Mouse (Mus musculus) neural tube, embryonic 11.5 days (tissue): ENCODE results near the gene Hspa4. TPM values are rescaled to one million over a fixed set of nuclear protein-coding genes. Genes with fewer than 3 reads are reported as not detected.

Source experiments
- ATAC-seq: fragments of 200-750 bp; cut with Nextera tagmentation; 2 replicates; pipeline ENCODE4 v1.8.0; 2017; ENCODE audit warnings: moderate number of reproducible peaks, mild to moderate bottlenecking, moderate TSS enrichment, moderate library complexity; ENCODE audit not compliant: insufficient read depth, low FRiP score, low TSS enrichment
- DNase-seq: peaks from one replicate; pipeline ENCODE4 v3.0.0-alpha.2; 2015; ENCODE audit warnings: low spot score
- H3K27ac ChIP-seq: fragments of 300-500 bp; sonication (generic); 2 replicates; pipeline ENCODE4 v1.5.1; 2014; ENCODE audit warnings: low read depth, mild to moderate bottlenecking, low read length
- H3K27me3 ChIP-seq: fragments of 300-500 bp; sonication (generic); 2 replicates; pipeline ENCODE4 v1.6.1; 2014; ENCODE audit warnings: mild to moderate bottlenecking, low read length, mixed read lengths; ENCODE audit not compliant: control insufficient read depth, insufficient read depth
- H3K36me3 ChIP-seq: fragments of 300-500 bp; sonication (generic); 2 replicates; pipeline ENCODE4 v1.6.1; 2014; ENCODE audit warnings: mild to moderate bottlenecking, low read length, moderate library complexity, mixed read lengths; ENCODE audit not compliant: control insufficient read depth, insufficient read depth
- H3K4me1 ChIP-seq: fragments of 300-500 bp; sonication (generic); 2 replicates; pipeline ENCODE4 v1.6.1; 2014; ENCODE audit warnings: low read length, mixed read lengths; ENCODE audit not compliant: control insufficient read depth, insufficient read depth
- H3K4me2 ChIP-seq: fragments of 300-500 bp; sonication (generic); 2 replicates; pipeline ENCODE4 v1.6.1; 2014; ENCODE audit warnings: low read depth, mild to moderate bottlenecking, moderate library complexity
- H3K4me3 ChIP-seq: fragments of 300-500 bp; sonication (generic); 2 replicates; pipeline ENCODE4 v1.5.1; 2014; ENCODE audit warnings: low read depth, low read length
- H3K9ac ChIP-seq: fragments of 300-500 bp; sonication (generic); 2 replicates; pipeline ENCODE4 v1.6.1; 2014; ENCODE audit warnings: mild to moderate bottlenecking, low read length
- H3K9me3 ChIP-seq: fragments of 300-500 bp; sonication (generic); 2 replicates; pipeline ENCODE4 v1.6.1; 2016; ENCODE audit warnings: low read length; ENCODE audit not compliant: control insufficient read depth
- WGBS: fragments of 180-500 bp; shearing (Covaris S2); extraction: QIAGEN DNeasy Blood & Tissue Kit; methylation state at CpG from one replicate; pipeline ENCODE4 v1.1.7; 2014; 5-methylcytosine and 5-hydroxymethylcytosine counted together
- polyA plus RNA-seq: library from polyadenylated mRNA; unstranded; fragments of >200 nt; fragmentation: Nextera tagmentation; extraction: Ambion mirVana; gene quantifications from 2 replicates; pipeline ENCODE4 v1.2.1, GENCODE M21; 2014

Hspa4 gene
- polyA plus RNA-seq, 1 experiment from 2014 or later, result 115 TPM

DNA sequence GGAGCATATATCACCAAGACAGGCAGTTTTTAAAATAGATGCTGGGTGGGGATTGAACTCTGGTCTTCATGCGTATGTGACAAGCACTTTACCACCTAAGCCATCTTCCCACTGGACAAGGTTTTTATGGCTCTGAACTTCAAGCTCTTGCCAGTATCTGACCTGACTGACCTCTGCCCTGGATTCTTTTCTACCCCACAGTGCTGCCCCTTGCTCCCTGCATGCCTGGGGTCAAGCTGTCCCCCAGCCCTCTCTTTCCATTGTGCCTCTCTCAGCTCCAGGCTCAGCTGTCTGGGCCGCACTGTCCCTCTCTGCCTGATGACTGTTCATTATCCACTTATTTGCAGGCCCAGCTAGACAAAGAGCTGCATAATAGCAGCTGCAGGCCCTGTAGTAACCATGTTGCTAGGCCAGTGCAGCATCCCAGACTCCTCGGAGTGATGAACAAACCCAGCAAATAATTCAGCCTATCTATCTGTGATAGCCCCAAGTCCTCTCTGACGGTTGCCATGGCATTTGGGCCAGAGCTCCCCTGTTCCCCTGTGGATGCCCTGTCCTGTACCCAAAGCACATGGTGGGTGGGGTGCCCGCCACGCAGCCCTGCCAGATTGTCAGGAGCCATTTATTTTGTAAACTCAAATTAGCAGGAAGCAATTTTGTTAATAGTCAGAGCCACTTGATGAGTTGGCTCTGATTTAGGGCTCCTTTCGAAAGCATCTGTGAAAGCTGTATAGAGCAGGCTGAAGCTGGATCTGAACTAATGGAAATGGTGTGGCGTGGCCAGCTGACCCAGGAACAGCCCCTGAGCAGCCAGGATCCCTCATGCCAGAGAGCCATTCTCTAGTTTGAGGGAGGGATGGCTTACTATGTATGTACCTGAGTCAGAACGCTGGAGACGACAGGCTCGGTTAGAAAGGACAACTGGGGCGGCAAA, 47.8 kb downstream of the Hspa4 start:
- Histone ChIP-seq H3K36me3 (no peaks in the 10 kb centered on the region), H3K27ac (peak overlapping the region; percentile 65), H3K4me2 (no peak overlapping the region), H3K4me3 (no peak overlapping the region), H3K27me3 (no peaks in the 10 kb centered on the region), H3K9me3 (peaks cover 4% of the 10 kb centered on the region; the same call in 1 of the 2 replicates), H3K9ac (no peak overlapping the region), H3K4me1 (no peaks in the 10 kb centered on the region)
- 61% methylated on average over 12 of the region's 12 CpGs for WGBS
- DNase-seq (peak; percentile 52), ATAC-seq (peak; percentile 69)

DNA sequence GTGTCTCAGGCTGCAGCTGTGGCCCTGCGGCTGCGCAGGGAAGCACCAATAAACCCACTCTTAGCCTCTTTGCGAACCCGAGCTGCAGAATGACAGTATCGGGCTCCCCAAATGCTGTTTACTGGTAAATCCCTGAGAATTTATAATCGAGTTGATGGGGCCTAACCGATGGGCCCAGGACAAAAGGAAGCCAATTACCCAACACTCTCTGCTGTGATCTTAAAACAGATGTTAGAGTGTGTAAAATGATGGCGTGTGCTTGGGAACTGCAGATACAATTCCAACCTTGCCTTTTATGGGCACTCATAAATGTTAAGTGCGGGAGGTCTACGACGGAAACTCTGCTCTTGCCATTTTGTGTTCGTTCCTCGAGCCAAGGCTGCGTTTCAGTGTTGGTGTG, 49.5 kb downstream of the Hspa4 start:
- Histone ChIP-seq H3K9ac (no peak overlapping the region), H3K27me3 (no peaks in the 10 kb centered on the region), H3K4me3 (no peak overlapping the region), H3K4me2 (no peak overlapping the region), H3K4me1 (no peaks in the 10 kb centered on the region), H3K9me3 (peaks cover 4% of the 10 kb centered on the region; the same call in 1 of the 2 replicates), H3K36me3 (no peaks in the 10 kb centered on the region), H3K27ac (no peak overlapping the region)
- 29% methylated on average over 14 of the region's 14 CpGs for WGBS
- no peak for DNase-seq
- no peak for ATAC-seq

DNA sequence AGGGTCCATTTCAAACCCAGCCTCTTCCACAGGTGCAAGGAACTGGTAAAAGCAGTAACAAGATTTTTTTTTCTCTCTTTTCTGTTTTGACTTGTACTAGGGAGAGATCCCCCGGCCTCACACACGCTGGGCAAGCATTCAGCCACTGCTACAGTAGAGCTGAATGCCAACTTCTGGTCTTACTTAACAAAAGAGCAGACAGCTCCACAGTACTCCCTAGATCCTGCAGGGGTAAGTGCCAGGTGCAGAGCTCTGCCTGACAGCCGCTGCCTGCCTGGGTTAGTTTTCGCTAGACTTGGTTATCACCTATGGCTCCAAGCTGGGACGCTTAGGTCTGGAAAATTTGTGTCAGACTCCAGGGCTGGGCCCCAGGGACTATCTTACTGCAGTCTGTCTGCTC, 50.6 kb downstream of the Hspa4 start:
- WGBS, result 77% methylated on average over 5 of the region's 5 CpGs

DNA sequence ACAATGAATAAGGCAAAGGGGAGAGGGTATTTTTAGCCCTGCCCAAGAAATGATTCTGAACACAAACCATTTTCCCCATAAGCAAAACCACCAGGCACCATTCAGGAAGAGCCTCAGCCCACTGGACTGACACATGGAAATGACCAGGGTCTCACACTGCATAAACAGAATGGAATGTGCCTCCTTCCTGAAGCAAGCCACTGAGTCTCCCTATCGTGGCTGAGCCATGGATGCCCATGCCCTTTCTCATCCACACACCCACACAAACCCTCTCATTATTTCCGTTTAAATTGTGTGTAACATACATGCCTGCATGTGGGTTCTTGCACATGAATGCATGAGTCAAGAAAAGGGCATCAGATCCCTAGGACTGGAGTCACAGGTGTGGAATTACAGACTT, 54.7 kb downstream of the Hspa4 start:
- H3K27me3 ChIP-seq, result no peaks in the 10 kb centered on the region
- no peaks in the 10 kb centered on the region for H3K9me3 ChIP-seq
- ATAC-seq (no peak), DNase-seq (no peak)
- no peak overlapping the region for H3K4me3 ChIP-seq
- H3K27ac ChIP-seq, result no peak overlapping the region
- H3K4me1 ChIP-seq, result no peaks in the 10 kb centered on the region
- 71% methylated on average over 2 of the region's 2 CpGs for WGBS
- H3K36me3 ChIP-seq, result no peaks in the 10 kb centered on the region
- no peak overlapping the region for H3K4me2 ChIP-seq
- H3K9ac ChIP-seq, result no peak overlapping the region

More for the DNA sequence above, 50.6 kb downstream of the Hspa4 start:
- no peaks in the 10 kb centered on the region for H3K27me3 ChIP-seq
- peaks cover 4% of the 10 kb centered on the region; the same call in 1 of the 2 replicates for H3K9me3 ChIP-seq
- DNase-seq, result no peak
- H3K36me3 ChIP-seq, result no peaks in the 10 kb centered on the region
- no peak overlapping the region for H3K9ac ChIP-seq
- H3K4me1 ChIP-seq, result no peaks in the 10 kb centered on the region
- no peak overlapping the region for H3K4me2 ChIP-seq
- ATAC-seq, result no peak
- no peak overlapping the region for H3K27ac ChIP-seq
- H3K4me3 ChIP-seq, result no peak overlapping the region

- no peaks in the 10 kb centered on the region for H3K4me1 ChIP-seq
- no peak for ATAC-seq
- H3K9ac ChIP-seq, result no peak overlapping the region
- 50% methylated on average over 11 of the region's 11 CpGs for WGBS
- H3K36me3 ChIP-seq, result no peaks in the 10 kb centered on the region
- H3K4me2 ChIP-seq, result no peak overlapping the region
- no peak overlapping the region for H3K4me3 ChIP-seq
- no peak for DNase-seq
- no peak overlapping the region for H3K27ac ChIP-seq
- H3K9me3 ChIP-seq, result no peaks in the 10 kb centered on the region
- no peaks in the 10 kb centered on the region for H3K27me3 ChIP-seq
Observed at GRCm38 (mm10) chr11:53243199-53243598, 57.1 kb downstream of the Hspa4 start.

- no peaks in the 10 kb centered on the region for H3K9me3 ChIP-seq
- H3K4me2 ChIP-seq, result no peak overlapping the region
- H3K9ac ChIP-seq, result no peak overlapping the region
- H3K36me3 ChIP-seq, result no peaks in the 10 kb centered on the region
- DNase-seq, result no peak
- no peaks in the 10 kb centered on the region for H3K4me1 ChIP-seq
- H3K27me3 ChIP-seq, result no peaks in the 10 kb centered on the region
- no peak overlapping the region for H3K4me3 ChIP-seq
- H3K27ac ChIP-seq, result no peak overlapping the region
- WGBS, result 68% methylated on average over 9 of the region's 9 CpGs
- no peak for ATAC-seq
Observed at GRCm38 (mm10) chr11:53233590-53233989, 66.7 kb downstream of the Hspa4 start.

DNA sequence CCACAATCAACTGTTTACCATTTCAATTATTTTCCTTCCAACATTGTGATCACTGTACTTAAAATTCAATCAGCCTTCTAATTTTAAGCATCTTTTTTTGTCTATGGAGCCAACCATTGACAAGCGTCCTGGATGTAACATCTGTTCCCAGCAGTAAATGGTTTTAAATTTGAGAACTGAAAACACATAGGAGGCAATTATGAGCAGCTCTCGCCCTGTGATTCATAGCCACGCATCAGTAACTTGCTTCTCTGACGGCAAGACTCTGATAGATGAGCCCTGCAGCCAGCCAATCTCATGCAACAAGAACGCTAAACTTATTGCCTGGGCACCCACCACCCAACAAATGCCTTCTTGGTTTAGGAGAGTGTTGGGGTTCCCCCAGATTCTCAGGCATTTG, 68.4 kb downstream of the Hspa4 start:
- H3K4me3 ChIP-seq, result no peak overlapping the region
- WGBS, result 81% methylated on average over 5 of the region's 5 CpGs
- no peaks in the 10 kb centered on the region for H3K9me3 ChIP-seq
- no peak overlapping the region for H3K9ac ChIP-seq
- no peaks in the 10 kb centered on the region for H3K27me3 ChIP-seq
- H3K36me3 ChIP-seq, result no peaks in the 10 kb centered on the region
- H3K4me1 ChIP-seq, result no peaks in the 10 kb centered on the region
- ATAC-seq (no peak), DNase-seq (no peak)
- H3K27ac ChIP-seq, result no peak overlapping the region
- H3K4me2 ChIP-seq, result no peak overlapping the region

DNA sequence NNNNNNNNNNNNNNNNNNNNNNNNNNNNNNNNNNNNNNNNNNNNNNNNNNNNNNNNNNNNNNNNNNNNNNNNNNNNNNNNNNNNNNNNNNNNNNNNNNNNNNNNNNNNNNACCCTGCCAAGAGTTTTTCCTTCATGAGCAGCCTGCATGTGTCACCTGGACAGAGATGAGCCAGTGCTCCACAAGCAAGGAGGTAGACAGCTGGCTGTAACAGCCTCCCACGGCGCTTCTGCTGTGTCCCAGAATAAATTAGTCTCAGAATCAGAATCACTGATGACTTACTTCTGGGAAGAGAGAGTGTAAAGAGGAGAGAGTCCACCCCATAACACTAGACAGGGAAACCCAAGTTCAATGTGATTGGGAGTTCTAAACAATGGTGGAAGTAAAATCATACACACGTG, 71.2 kb downstream of the Hspa4 start:
- H3K27ac ChIP-seq, result no peak overlapping the region
- WGBS, result 83% methylated on average over 3 of the region's 3 CpGs
- no peaks in the 10 kb centered on the region for H3K27me3 ChIP-seq
- H3K9ac ChIP-seq, result no peak overlapping the region
- no peak overlapping the region for H3K4me3 ChIP-seq
- no peak overlapping the region for H3K4me2 ChIP-seq
- DNase-seq (no peak), ATAC-seq (no peak)
- H3K4me1 ChIP-seq, result no peaks in the 10 kb centered on the region
- H3K9me3 ChIP-seq, result no peaks in the 10 kb centered on the region
- no peaks in the 10 kb centered on the region for H3K36me3 ChIP-seq

- H3K36me3 ChIP-seq, result no peaks in the 10 kb centered on the region
- no peak overlapping the region for H3K4me2 ChIP-seq
- ATAC-seq (no peak), DNase-seq (no peak)
- H3K4me3 ChIP-seq, result no peak overlapping the region
- no peaks in the 10 kb centered on the region for H3K27me3 ChIP-seq
- no peak overlapping the region for H3K27ac ChIP-seq
- H3K9me3 ChIP-seq, result no peaks in the 10 kb centered on the region
- no peak overlapping the region for H3K9ac ChIP-seq
- H3K4me1 ChIP-seq, result no peaks in the 10 kb centered on the region
- WGBS, result 79% methylated on average over 9 of the region's 9 CpGs
Observed at GRCm38 (mm10) chr11:53210876-53211275, 89.4 kb downstream of the Hspa4 start.
